Mouse (Mus musculus) embryonic stem cell, embryonic (primary cell): ENCODE data around the gene Brca2.

Experiments
- CTCF ChIA-PET, 4 experiments: fragments of 300-600 bp in 2 of 4; fragments of 350-600 bp in 2 of 4; sonication (Branson Sonifier 250); formaldehyde crosslinking; loops; one replicate each; lab custom pipeline; 2022; ENCODE audit warnings: inconsistent platforms in 2 of 4; lab: Charles Lee
- POLR2A ChIA-PET, 4 experiments: fragments of 300-600 bp in 2 of 4; fragments of 350-600 bp in 2 of 4; sonication (Branson Sonifier 250); formaldehyde crosslinking; loops; one replicate each; lab custom pipeline; 2022; ENCODE audit warnings: antibody characterized with exemption in 4 of 4, inconsistent platforms in 1 of 4; lab: Charles Lee

The Brca2 gene

DNA sequence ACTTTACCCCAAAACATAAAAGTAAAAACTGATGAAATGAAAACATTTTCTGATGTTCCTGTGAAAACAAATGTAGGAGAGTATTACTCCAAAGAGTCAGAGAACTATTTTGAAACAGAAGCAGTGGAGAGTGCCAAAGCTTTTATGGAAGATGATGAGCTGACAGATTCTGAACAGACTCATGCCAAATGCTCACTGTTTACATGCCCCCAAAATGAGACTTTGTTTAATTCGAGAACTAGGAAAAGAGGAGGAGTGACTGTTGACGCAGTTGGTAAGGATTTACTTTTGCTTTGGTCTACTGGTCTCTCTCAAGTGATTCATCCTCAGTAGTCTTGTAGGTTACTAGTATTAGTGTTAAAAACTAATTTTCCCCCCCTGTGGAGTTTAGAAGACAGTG is 20.8 kb downstream of the Brca2 start:
- ChIA-PET POLR2A (interaction anchor here in 1 of 4 experiments (1.6 kb wide), 1 partner anchor 12 kb away, joined by 4 read pairs; no protein-coding TSS in a partner anchor), CTCF (no interaction called here)

DNA sequence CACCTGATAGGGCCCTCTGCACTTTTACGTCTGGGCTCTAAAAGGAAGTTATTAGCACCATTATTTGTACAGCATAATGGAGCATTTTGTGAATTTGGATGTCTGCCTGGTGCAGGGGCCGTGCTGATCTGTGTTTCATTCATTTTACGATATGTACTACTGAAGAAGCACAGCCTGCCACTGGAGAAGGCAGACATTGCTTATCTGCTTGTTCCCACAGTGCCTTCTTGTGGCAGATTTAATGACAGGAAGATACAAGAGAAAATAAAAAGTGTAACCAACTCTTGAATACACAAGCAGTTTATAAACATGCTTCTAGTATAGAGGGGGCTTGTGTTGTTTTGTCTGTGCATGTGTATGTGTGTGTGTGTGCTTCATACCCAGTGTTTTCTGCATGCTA is 29.2 kb downstream of the Brca2 start:
- ChIA-PET CTCF (interaction anchor here in 2 of 4 experiments (1.1 to 1.3 kb wide), 2 partner anchors 11 to 55 kb away, joined by 3 to 4 read pairs; no protein-coding TSS in a partner anchor), POLR2A (interaction anchor here in 2 of 4 experiments (0.9 to 1.1 kb wide), 2 partner anchors 10 to 28 kb away, joined by 3 read pairs; no protein-coding TSS in a partner anchor)

DNA sequence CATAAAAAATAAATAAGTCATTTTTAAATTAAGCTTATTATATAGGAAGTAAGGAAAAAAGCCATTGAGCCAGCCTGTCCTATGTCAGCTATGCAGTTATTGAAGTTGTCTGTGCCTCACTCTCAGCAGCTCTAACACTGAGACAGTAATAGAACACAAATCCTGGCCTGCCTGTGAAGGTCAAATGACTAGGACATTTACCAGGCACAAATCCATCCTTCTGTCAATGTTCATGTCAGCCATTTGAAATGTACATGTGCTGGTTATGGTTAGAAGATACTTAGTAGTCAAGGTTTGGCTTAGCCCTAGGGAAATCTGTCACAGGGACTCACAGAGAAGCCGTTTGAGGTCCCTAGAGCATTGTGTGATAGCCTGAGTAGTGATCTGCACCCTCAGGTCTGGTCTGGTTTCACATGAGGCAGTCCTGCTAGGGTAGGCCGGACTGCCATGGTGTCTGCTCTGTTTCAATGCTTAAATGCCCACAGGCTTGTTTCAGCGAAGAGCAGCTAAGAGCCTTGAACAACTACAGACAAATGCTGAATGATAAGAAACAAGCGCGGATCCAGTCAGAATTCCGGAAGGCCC is 37.2 kb downstream of the Brca2 start:
- ChIA-PET POLR2A (interaction anchor here in 3 of 4 experiments (0.5 to 2.7 kb wide), 7 partner anchors 12 to 60 kb away, joined by 3 to 10 read pairs (median 4); partner anchors contain the start of gene Brca2 (in 2 of the 3)), CTCF (interaction anchor here in 1 of 4 experiments (0.8 kb wide), 1 partner anchor 12 kb away, joined by 4 read pairs; no protein-coding TSS in a partner anchor)

DNA sequence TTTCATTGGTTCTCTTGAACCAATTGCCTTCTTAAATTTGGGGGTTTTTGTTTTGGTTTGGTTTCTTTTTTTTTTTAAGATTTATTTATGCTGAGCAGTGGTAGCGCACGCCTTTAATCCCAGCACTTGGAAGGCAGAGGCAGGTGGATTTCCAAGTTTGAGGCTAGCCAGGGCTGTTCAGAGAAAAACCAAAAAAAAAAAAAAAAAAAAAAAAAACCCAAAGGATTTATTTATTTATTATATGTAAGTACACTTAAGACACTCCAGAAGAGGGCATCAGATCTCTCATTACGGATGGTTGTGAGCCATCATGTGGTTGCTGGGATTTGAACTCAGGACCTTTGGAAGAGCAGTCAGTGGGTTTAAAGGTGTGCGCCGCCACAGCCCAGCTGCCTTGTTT is 38.4 kb downstream of the Brca2 start:
- ChIA-PET CTCF (interaction anchor here in 1 of 4 experiments (0.7 kb wide), 1 partner anchor 15 kb away, joined by 4 read pairs; no protein-coding TSS in a partner anchor), POLR2A (interaction anchor here in 1 of 4 experiments (1.4 kb wide), 1 partner anchor 13 kb away, joined by 3 read pairs; no protein-coding TSS in a partner anchor)

DNA sequence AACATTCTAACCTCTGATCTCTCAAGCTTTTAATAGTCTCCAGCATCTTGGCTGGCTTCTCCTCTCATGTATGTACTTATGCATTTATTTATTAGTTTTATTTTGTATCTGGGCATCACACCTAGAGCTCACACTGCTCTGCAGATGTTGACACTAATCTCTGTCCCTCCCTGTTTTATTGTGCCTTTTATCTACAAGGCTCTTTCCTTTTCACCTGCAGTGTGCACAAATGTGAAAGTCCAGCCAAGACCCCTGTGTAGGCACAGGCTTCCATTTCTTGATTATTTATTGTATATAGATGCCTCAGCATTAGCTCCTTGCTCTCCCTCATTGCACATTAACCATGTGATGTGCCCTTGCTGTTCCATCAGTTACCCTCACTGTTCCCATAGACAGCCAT is 38.9 kb downstream of the Brca2 start:
- POLR2A ChIA-PET, result interaction anchor here in 2 of 4 experiments (0.7 to 1.4 kb wide), 4 partner anchors 10 to 39 kb away, joined by 3 read pairs; partner anchors contain the start of gene Brca2 (in 2 of the 2)
- CTCF ChIA-PET, result interaction anchor here in 1 of 4 experiments (0.7 kb wide), 1 partner anchor 14 kb away, joined by 4 read pairs; no protein-coding TSS in a partner anchor

DNA sequence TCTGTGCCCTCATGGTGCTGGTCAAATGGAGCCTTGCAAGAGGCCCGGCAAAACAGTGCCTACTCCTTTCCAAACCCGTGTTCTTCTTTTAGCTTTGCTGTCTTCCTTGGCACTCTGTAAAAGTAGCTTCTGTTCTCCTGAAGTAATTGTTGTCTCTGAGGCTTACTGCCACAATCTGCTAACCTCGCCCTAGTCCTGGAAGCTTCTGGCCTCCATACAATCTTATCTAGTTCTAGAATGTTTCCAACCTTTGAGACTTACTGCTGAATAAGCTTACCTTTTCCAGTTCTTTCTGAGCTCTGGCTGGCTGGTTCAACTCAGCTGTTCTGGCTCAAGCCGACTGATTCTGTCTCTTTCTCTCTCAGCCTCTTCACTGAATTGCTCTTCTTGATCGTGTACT is 39.4 kb downstream of the Brca2 start:
- ChIA-PET CTCF (no interaction called here), POLR2A (interaction anchor here in 2 of 4 experiments (0.7 to 1.4 kb wide), 4 partner anchors 11 to 39 kb away, joined by 3 read pairs; partner anchors contain the start of gene Brca2 (in 2 of the 2))

DNA sequence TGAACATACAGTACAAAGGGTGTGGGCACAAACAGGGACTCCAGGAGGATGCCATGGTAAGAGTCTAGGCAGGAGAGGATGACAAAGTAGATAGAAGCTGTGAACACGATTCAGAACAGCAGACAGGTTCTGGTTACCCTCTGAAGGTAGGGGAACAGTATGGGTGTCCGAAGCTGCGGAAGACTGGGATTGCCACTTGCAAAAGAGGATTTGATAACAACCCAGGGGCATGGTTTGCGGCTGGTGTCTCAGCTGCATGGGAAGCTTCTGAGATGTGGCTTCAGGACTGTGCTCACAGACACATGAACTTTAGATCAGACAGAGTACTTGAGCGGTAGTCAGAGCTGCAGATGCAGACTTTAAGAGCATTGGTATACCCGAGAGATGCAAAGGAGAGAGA is 42.0 kb downstream of the Brca2 start:
- ChIA-PET CTCF (no interaction called here), POLR2A (interaction anchor here in 2 of 4 experiments (1.0 to 1.9 kb wide), 8 partner anchors 9 to 265 kb away, joined by 3 to 8 read pairs (median 3); partner anchors contain the start of gene Brca2 (in 1 of the 2))

DNA sequence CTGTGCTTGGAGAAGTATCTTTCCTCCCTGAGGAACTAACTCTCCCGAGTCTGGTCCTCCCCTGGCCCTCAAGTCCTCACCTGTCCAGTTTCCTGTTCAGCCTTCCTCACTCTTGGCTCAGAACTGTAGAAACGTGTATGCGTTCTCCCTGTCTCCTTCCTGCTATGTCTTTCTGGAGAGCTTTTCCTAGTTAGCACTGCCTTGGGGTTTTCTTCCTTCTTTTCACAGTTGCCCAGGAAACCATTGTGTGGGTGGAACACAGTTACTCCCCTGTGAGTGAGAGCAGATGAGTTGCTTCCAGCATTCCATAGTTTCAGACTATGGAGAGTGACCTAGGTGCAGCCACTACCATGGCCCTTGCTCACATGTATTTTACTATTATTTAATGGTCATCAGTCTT is 43.8 kb downstream of the Brca2 start:
- CTCF ChIA-PET, result no interaction called here
- POLR2A ChIA-PET, result interaction anchor here in 1 of 4 experiments (1.2 to 1.6 kb wide), 2 partner anchors 9 kb away, joined by 3 to 5 read pairs; no protein-coding TSS in a partner anchor

DNA sequence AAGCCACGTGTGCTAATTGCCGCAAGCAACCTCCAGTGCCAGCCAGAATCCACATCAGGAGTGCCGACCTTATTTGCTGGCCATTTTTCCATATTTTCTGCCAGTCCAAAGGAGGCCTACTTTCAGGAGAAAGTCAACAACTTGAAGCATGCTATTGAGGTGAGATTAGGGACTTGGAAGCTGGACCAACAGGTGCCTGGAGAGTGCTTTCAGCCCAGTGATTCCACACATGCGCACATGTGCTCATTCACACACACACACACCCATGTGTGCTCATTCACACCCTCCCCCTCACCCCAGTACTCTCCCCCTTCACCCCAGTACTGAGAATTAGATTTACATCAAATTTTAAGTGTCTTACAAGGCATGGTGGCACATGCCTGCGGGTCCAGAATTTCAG is 44.5 kb downstream of the Brca2 start:
- ChIA-PET CTCF (interaction anchor here in 1 of 4 experiments (0.5 kb wide), 1 partner anchor 452 kb away, joined by 4 read pairs; no protein-coding TSS in a partner anchor), POLR2A (interaction anchor here in 1 of 4 experiments (1.2 kb wide), 1 partner anchor 18 kb away, joined by 3 read pairs; no protein-coding TSS in a partner anchor)

DNA sequence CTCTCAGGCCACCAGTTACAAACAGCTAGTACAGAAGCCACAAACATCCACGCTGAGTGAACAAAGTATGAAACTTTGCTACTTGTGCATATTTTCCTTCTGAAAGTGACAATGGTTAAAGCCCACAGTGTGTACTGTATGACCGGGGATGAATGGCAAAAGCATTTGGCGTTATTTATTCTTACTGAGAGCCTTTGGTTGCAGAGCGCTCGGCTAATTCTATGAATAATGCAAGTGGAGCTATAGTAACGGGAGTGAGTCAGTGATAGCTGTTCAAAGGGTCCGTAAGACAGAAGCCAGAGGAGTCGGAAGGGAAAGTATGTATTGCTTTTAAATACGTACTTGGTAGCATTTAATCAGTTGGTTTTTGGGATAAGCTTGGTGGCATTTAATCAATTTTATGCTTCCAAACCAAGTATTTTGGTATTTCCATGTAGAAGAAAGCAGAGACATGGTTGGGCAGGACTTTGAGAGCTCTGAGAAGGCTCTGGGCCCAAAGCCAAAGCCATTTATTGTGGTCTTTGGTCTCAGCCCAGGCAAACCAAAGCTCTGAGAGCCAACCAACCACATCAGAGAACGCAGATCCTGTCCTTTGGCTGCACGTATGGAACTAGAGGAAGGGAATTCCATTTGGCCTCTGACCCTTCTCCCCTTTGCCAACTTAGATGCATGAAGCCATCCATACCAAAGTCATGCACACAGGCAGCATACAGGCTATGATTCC is 48.2 kb downstream of the Brca2 start:
- POLR2A ChIA-PET, result interaction anchor here in 1 of 4 experiments (0.9 to 2.0 kb wide), 2 partner anchors 17 to 48 kb away, joined by 3 to 6 read pairs; partner anchors contain the start of gene Brca2
- CTCF ChIA-PET, result no interaction called here

DNA sequence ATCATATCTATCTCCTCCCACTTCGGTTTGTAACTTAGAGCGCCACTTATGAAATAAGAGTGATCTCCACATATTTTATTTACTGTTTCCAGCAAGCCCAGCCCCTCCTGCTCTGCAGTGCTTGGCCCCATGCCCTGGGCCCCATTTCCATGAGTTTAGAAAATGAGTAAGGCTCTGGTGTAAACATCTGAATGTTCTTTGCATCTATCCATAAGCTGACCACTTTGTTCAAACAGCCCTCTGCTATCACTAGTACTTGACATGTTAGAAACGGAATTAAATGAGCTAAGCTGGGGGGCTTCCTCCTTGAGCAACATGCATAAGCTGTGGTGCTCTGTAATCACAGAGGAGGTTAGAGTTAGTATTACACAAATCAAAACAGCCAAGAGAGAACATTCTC is 52.0 kb downstream of the Brca2 start:
- POLR2A ChIA-PET, result interaction anchor here in 1 of 4 experiments (0.8 to 1.3 kb wide), 2 partner anchors 8 to 51 kb away, joined by 4 to 5 read pairs; partner anchors contain the start of gene Brca2
- CTCF ChIA-PET, result interaction anchor here in 1 of 4 experiments (0.5 kb wide), 1 partner anchor 129 kb away, joined by 3 read pairs; no protein-coding TSS in a partner anchor

DNA sequence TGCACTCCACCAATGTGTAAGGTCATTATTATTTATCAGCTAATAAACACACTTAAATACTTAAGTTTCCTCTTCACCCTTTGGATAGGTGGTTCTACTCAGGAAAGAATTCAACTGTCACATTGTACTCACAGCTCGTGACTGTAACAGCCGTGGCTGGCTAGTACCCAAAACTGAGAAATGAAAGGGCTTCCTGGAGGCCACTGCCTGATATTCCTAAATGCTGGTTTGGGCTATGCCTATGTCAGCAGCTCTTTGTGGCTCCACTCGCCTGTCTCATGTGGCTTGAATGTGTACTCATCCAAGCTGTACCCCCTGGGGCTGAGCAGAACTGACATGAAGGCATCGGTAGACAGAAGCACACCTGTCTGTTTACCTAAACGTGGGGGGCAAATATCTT is 52.5 kb downstream of the Brca2 start:
- CTCF ChIA-PET, result interaction anchor here in 1 of 4 experiments (0.5 kb wide), 1 partner anchor 128 kb away, joined by 3 read pairs; no protein-coding TSS in a partner anchor
- POLR2A ChIA-PET, result interaction anchor here in 1 of 4 experiments (0.8 to 1.3 kb wide), 2 partner anchors 9 to 52 kb away, joined by 4 to 5 read pairs; partner anchors contain the start of gene Brca2

DNA sequence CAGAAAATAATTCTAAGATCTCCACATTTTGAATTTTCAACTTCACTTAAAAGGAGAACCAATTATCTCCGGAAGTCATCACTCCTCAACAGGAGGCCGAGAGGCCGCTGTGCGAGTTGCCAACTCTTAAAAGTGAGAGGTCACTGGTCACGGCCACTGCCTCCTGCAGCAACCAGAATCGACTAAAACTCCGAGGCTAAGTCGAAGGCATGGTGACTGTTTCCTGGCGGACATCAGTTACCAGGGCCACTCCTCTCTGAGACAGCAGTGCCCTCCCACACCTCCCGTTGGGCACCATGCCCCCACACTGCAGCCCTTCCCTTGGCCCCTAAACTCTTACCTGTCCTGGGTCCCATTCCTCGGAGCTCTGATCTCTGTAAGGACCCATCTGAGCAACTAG is 54.4 kb downstream of the Brca2 start:
- CTCF ChIA-PET, result no interaction called here
- POLR2A ChIA-PET, result interaction anchor here in 2 of 4 experiments (1.0 to 1.7 kb wide), 5 partner anchors 9 to 21 kb away, joined by 3 to 8 read pairs (median 3); no protein-coding TSS in a partner anchor

DNA sequence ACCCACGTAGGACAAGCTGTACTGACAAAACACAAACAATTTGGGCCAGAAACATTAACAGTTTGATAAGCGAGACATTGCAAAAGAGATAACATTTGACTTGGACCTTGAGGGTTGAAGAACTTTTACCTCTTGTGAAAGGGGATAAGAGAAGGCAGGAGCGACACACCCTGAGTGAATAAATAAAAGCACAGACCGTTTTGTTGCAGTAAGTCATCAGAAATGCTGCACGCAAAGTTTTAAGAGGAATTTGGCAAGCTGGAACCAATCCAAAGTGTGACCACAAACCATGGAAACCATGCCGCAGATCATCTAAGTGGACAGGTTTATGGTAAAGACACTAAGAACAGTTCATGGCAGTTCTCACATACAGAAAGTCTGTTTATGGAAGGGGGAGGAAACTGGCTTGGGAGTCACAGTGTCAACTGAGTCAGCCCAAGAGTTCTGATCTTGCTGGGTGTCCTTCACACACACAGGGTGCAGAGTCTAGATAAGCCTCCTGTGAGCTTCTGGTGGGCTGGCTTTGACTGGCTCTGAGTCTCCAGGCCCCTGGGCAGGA is 56.3 kb downstream of the Brca2 start:
- POLR2A ChIA-PET, result interaction anchor here in 1 of 4 experiments (0.9 to 1.6 kb wide), 2 partner anchors 17 to 22 kb away, joined by 3 to 4 read pairs; no protein-coding TSS in a partner anchor

DNA sequence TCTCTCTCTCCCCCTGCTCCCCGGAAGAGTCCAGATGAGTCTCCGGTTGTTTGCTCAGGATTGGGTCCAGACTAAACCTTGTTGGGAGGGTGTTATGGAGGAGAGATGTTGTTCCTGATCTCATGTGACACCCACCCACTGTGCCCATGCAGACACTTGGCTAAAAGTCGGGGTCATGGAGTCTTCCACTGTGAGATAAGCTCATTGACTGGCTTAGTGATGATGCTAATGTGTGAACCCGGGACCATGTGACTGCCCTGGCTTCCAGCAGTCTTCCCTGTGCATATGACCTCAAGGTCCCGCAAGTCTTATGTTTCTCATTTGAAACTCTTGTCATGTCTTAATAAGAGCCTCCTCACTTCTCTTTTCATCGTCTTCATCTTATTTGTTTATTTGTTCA is 58.8 kb downstream of the Brca2 start:
- ChIA-PET CTCF (no interaction called here), POLR2A (interaction anchor here in 1 of 4 experiments (1.0 kb wide), 1 partner anchor 84 kb away, joined by 5 read pairs; no protein-coding TSS in a partner anchor)

More for the DNA sequence above, 56.3 kb downstream of the Brca2 start:
- CTCF ChIA-PET, result no interaction called here

DNA sequence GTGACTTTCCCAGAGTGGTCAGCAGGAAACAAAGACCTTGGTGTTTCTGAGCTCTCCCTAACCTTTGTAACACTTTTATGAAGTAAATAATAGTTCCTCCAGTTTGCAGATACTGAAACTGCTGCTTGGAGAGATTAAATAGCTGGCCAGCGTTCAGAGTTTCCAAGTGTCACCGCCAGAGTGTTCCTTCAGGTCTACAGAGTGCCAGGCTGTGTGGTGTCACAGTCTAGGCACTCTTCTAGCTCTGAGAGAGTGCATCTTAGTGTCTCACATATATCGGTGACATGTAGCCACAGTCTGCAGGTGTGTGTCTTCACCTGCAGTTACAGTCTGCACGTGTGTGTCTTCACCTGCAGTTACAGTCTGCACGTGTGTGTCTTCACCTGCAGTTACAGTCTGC is 60.8 kb downstream of the Brca2 start:
- ChIA-PET CTCF (no interaction called here), POLR2A (interaction anchor here in 3 of 4 experiments (0.7 to 1.5 kb wide), 5 partner anchors 11 to 24 kb away, joined by 3 to 4 read pairs (median 4); no protein-coding TSS in a partner anchor)

DNA sequence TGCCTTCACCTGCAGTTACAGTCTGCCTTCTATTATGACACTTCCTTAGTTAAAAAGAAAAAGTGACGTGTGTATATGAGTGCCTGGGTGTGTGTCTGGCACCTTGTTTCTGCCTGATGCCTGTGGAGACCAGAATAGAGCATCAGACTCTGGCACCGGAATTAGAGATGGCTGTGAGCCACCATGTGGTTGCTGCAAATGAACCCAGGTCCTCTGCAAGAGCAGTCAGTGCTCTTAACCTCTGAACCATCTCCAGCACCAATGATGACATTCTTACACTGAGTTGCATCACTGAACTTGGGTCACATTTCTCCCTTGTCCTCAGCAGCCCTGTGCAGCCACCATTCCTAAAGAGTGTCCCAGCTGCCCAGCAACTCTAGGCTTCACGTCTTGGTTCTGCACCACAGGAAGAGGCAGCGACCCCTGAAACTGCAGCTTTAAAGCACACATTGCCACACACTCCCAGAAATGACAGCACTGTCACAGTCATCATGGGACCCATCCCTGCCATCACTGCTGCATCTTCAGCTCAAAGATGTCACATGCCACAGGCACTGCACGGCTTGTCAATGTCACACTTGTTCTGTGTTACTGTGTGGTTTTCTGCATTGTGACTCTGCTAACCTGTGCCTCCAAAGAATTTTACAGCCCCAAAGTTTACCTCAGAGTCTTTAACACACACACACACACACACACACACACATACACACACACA is 61.3 kb downstream of the Brca2 start:
- ChIA-PET POLR2A (interaction anchor here in 3 of 4 experiments (0.8 to 1.2 kb wide), 3 partner anchors 11 to 25 kb away, joined by 3 to 4 read pairs (median 4); no protein-coding TSS in a partner anchor), CTCF (interaction anchor here in 1 of 4 experiments (0.7 kb wide), 1 partner anchor 34 kb away, joined by 3 read pairs; no protein-coding TSS in a partner anchor)
